Mouse (Mus musculus): ENCODE results near the gene Rln1.

The Rln1 gene

DNA sequence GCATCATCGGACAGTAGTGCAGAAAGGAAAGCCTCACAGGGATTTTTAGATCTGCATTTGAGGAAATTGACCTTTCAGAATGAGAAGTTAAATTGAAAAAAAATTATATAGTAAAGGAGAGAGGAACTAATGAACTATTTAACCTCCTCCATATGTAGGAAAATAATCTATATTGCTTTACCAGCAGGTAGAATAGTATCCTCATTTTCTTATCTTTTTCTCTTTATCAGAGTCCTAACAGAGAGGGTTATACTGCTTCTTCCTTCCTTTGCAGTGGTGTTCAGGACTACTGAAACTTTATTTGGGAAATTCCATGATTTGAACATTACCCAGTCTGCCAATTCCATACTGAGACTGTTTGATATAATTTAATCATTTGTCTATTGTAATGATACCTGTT lies 37.1 kb downstream of the Rln1 start:
- no peak for DNase-seq (ENCODE audit: extremely low read depth, low read depth, low spot score)

DNA sequence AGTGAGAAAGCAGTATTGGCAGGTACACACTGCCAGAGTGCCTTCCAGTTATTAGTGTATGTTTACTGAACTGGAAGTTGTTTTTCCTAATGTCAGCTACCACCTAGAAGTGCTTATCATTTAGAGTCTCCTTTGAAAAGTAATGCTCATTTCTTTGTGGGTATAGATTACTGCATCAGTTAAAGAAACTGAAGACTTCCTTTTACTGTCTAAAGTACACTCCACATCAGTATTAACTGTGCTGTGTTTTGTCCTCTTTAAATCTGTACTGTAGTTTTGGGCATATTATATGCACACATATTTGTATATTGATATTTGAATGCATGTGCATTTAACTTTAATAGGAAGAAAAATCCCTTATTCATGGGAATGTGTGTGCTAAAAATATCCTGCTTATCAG lies 38.3 kb downstream of the Rln1 start:
- DNase-seq (ENCODE audit: extremely low read depth, low read depth, low spot score), result no peak

DNA sequence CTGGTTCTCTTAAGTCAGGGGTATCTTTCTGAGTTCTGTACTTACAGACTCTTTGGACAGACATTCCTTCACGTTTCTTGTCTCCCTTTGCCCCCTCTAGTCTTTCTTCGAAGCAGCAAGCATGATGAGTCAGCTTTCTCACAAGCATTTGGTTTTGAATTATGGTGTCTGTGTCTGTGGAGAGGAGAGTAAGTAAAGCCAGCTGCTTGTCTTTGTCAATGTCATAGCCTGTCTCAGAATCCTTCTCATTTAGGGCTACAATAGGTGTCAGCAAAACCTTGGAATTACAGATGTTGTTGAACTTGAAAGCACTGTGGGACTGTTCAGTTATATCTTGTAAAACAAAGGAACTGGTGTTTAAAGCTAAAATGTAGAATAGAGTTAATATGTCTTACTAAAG lies 39.7 kb downstream of the Rln1 start:
- no peak for DNase-seq (ENCODE audit: extremely low read depth, low read depth, low spot score)

DNA sequence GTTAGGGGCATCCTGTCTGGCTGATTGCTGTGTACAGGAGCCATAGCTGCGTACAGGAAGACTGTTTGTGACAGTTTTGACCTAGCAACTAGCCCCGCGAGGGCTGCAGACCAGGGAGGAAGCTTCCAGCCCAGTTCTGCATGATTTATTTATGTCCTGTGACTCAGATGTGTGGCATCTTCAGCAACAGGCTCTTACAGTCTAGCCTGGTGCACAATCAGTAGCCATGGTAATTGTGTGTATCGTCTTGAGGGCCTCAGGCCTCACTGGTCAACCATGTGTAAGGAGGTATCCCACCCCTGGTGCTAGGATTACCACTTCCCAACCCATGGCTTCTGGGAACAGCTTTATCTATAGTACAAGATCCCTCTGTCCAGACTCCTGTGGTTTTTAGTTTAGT lies 41.9 kb downstream of the Rln1 start:
- DNase-seq (ENCODE audit: extremely low read depth, low read depth, low spot score), result no peak

DNA sequence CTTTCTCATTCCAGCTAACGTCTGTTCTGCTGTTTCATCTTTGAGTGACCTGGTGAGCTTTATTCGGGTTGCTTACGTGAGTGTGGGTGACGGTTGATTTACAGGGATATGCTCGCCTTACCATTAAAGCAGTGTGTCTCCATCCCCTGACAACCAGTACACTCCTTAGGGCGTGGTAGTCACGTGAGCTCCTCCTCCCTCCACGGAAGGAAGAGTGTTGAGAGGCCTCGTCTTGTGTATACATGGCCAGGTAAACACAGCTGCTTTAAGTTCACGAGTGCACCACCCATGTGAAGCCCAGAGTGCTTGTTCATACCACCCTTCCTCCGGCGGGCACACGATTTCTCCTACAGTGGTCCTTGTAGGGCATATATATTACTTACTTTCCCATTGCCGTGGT lies 42.9 kb downstream of the Rln1 start:
- no peak for DNase-seq (ENCODE audit: extremely low read depth, low read depth, low spot score)

DNA sequence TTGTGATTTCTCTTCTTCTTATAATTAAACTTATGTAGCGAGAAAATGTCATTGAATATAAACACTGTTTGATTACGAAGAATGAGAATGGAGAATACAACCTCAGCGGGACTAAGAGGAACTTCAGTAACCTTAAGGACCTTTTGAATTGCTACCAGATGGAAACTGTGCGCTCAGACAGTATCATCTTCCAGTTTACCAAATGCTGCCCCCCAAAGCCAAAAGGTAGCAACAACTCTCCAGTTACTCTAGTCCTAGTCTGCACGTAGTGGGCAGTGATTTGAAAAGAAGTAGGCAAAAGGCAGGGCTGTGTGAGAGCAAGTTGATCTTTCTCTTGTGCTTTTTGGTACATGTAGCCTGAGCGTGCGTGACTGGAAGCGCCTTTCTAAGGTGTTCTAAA lies 46.6 kb downstream of the Rln1 start:
- DNase-seq (ENCODE audit: extremely low read depth, low read depth, low spot score), result no peak

DNA sequence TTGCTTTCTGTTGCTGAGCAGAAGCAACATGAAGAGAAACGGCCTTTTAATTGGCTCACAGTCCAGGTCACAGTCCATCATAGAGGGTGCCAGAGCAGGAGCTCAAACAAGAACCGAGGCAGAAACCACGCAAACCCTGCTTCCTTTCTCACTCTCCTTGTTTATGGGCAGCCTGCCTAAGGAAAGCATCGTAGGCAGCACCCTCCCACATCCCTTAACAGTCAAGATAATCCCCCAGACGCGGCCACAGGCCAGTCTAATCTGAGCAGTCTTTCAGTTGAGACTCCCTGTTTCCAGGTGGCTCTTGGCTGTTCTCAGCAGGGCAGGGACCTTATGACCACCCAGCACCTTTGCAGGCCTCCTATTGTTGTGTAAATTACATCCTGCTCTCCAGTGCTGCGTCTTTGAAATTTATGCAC lies 49.0 kb downstream of the Rln1 start:
- DNase-seq (ENCODE audit: extremely low read depth, low read depth, low spot score), result no peak

All from fat pad, adult 2 months (tissue).